Mouse (Mus musculus): ENCODE data around the gene Hist1h2bp.
"Not testable (repeated sequence)": the region's sequence is repeated elsewhere in the genome, so short reads cannot be mapped to it uniquely, and the experiment has no call there.

Gene Hist1h2bp

DNA sequence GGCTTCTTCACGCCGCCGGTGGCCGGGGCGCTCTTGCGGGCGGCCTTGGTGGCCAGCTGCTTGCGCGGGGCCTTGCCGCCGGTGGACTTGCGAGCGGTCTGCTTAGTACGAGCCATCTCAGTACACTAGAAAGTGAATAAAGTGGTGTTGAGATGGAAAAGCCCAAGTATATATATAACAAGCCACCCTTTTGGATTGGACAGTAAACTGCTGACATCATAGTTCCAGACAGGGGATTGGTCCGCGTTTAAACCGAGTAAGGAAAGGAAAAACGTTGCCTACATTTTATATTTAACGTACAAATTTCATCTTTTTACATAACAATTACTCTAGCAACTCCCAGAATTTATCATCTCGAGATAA, 4.0 kb upstream of the Hist1h2bp start, which contains the start of gene Hist1h3i:
Hist1h3i (minus strand) TSS at position 116 of the 363 bp plus-strand sequence.
- DNase-seq (ENCODE audit: low spot score in 2 of 2): peak; percentile 62 to 79

DNA sequence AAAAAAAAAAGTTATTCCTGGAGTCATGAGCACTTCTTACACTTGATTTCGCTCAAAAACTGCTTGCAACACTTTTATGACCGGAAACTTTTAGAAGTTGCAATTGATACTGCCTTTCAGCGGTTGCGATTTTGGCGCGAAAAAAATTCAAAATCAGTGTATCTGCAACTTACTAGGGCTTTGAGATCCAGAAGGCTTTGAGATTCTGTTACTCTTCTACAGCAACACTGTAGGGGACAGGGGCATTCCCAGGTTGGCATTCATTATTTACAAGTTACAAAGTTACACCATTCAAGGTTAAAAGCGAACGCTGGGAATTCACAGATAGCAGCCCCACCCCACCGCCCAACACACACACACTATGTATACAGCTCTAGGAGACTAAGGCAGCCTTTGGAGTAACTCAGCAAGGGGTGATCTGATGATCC, 3.5 kb upstream of the Hist1h2bp start:
- DNase-seq (ENCODE audit: low spot score in 2 of 2): peak; percentile 26 to 52

DNA sequence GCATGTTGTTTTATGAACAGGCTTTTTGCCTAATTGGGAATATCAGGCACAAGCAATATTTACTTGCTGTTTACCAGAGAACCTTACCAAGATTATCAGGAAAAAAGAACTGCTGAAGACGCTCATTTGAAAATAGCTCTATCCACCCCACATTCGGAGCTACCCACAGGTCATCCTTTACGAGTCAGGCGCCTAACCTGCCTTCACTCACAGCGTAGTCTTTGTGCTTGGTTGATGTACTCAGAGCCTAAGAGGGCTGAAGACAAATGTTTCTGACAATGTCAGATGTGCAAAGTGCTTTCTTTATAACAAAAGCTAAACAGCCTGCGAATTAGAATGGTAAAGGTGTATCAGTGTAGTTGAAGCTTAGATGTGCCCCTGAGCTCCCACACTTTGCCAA, 3.0 kb upstream of the Hist1h2bp start:
- DNase-seq (ENCODE audit: low spot score in 2 of 2): no peak

DNA sequence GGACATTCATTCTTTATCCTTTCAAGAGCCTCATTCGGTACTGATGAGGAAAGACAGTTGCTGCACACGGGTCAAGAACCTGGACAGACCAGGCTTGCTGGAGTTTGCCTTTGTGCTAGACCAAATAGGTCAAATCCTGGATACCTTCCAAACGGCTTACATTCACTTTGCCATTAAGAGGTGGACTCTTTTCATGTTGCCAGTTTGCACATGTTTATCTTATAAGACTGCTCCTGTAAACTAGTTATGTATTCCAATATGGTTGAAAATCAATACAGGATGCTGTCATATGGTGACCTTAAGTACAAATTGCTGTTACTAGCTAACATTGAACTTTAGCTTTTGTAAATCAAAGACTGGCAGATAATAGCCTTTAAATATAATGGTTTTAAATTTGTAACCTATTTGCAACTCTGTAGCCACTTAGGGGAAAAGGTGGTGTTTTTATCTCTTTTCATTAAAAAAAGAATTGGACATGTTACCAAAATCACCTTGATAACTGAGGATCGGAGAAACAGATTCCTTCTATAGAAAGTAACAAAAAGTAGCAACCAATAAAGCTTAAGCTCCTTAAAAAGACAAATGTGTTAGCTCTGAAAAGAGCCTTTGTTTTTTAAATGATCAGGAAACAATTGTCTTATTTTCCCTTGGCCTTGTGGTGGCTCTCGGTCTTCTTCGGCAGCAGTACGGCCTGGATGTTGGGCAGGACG, 917 bp upstream of the Hist1h2bp start:
- DNase-seq (ENCODE audit: low spot score in 2 of 2): no peak

DNA sequence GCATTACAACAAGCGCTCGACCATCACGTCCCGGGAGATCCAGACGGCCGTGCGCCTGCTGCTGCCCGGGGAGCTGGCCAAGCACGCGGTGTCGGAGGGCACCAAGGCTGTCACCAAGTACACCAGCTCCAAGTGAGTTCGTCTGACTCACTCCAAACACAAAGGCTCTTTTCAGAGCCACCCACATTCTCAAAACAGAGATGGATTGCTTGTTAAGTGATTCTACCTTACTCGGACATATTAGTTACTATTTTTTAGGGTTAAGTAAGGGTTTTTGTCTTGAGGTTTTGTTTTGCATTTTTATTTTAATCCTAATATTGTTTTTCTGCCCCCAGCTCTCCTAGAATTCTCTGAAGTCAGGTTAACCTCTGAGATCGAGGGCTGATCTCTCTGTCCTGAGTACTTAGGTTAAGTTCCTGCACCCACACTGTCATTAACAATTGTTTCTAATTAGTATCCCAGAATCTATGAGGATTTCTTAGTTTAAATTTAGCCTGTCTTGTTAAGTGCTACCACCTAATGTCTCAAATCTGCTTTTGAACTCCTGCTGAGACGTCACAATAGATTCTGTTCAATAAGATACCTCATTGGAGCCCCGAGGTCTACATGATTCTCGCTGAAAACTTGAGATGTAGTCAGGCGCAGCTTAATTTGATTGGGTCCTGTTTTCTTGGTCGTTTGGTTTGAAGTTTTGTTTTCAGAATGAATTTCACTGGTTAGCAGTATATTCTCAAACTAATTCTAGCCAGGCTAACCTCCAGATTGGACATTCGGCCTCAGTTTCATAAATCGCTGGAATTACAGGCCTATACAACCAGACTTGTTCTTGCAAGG, 716 bp downstream of the Hist1h2bp start:
- no peak for DNase-seq (ENCODE audit: low spot score in 2 of 2)

DNA sequence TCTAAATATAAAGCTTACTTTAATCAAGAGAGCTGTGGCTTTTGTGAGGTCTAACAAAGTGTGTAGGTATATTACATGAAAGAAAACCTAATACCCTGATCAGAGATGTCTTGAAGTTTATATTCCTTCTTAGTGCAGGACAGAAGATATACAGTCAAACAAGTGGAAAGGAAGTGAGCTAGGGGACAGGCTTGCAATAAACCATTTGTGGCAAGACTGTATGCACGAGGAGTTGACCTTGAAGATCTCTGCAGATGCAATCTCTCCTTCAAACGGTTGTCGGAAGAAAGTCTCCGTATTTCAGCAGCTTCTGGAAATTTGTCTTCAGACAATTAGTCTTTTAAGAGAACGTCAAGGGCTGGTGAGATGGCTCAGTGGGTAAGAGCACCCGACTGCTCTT, 2.7 kb downstream of the Hist1h2bp start:
- DNase-seq (ENCODE audit: low spot score in 2 of 2): no peak

DNA sequence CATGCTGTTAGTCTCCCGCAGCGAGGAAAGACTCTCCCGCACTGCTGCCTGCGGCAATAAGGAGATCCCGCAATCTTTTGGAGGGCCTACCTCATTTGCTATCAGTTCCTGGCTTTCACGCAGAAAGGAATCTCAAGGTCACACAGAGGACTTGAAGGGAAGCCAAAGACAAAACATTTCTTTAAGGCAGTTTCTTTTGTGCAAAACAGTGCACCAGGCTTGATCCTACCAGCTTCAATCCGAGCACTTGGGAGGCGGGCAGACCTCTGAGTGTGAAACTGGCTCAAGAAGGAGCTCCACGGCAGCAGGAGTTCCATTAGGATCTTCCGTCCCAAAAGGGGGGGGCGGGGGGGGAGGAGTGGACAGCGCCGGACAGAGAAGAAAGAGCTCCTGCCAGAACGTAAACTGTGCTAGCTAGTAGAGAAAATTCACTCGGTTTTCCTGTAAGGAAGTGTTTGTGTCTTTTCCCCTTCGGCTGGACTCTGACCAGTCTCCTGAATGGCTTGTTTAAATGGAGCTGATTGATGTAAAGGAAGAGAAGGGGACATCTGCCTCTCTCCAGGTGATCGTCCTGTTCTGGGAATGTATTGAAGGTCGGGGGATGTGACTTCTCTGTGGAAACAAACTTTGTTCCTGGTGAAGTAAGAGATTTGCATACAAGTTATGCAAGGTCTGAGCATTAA, 3.5 kb downstream of the Hist1h2bp start:
- no peak for DNase-seq (ENCODE audit: low spot score in 2 of 2)

DNA sequence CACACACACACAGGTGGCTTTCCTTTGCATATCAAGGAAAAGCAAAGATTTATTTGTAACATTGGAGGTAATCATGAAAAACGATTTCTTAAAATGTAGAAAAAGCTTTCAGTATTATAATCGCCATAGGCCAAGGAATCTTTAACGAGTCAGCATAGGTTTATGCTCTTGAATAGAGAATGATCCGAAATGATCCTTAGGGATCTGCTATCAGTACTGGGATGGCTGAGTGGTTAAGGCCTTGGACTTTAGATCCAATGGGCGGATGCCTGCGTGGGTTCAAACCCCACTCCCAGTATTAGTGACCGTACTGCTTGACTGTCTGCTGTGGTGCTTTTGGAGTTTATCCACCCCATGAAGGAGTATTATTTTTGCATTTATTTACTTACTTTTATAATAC, 8.3 kb downstream of the Hist1h2bp start:
- no peak for DNase-seq (ENCODE audit: low spot score in 2 of 2)

DNA sequence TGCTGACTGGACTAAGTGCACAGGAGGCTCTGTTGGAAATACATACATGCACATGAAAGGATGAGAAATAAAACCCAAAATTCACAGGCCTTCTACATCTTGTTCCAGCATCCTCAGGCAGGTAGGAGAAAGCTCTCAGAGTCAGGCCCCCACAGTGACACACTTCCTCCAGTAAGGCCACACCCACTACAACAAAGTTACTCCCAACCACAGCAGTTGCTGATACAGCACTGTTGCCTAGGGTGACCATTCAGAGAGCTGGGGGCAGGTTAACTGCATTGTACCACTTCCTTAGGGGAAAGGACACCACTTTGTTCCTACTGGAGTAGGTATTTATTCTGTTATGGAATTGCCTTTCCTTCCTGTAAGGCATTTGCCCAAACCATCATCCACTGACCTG, 9.9 kb downstream of the Hist1h2bp start:
- not testable (repeated sequence) for DNase-seq (ENCODE audit: low spot score in 2 of 2)

DNA sequence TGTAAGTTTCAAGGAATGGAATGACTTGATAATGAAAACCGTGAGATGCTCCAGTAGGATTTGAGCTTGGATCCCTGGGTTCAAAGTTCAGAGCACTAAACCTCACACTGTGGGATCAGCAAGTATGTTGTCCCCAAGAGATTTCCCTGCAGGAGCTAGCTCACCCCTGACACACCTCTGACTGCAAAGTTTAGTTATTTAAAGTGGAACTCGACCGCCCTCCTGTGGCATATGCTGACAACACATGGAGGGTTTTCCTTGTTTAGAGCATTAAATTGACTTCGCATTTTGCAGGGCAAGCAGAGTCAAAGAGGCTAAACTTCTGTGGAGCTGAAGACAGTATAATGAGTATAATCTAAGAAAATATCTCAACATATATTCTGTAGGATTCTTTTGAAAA, 15.8 kb downstream of the Hist1h2bp start:
- DNase-seq (ENCODE audit: low spot score in 2 of 2): not testable (repeated sequence)

DNA sequence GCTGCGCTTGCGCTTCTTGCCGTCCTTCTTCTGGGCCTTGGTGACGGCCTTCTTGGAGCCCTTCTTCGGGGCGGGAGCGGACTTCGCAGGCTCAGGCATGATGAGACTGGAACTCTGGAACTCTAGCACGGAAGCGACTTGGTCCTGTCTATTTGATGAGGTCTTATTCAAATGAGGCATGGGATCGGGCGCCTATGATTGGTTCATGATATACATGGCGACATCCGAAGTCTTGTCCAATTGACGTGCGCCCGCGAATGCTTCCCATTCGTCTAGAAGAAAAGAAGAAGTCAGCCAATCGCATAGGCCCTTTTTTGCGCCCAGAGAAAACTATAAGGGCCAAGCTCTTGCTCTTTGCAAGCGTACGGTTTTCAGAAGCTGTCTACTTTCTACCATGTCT, 22.8 kb downstream of the Hist1h2bp start, which contains the start of the genes Hist1h2bq and Hist1h2ao:
Hist1h2bq (minus strand) TSS at position 125 of the 400 bp plus-strand sequence.
Hist1h2ao (plus strand) TSS at position 393 of the 400 bp plus-strand sequence.
- DNase-seq (ENCODE audit: low spot score in 2 of 2): not testable (repeated sequence)

DNA sequence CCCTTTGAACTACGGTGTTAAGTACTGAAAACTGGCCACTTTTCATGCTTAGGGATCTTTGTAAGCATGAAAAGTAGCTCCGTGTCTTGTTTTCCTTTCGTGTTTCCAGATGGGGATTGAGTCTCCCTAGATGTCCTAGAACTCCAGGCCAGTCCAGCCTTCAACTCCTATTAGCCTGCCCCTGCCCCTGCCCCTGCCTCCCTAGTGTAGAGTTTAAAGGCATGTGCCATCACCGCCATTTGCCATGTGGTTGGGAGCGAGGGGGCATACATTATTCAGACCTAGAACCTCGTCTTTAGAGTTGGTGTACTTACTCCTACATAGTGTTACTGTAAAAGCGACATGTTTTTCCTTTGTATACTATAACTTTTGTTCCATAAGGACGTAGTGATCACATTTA, 23.8 kb downstream of the Hist1h2bp start:
- not testable (repeated sequence) for DNase-seq (ENCODE audit: low spot score in 2 of 2)

DNA sequence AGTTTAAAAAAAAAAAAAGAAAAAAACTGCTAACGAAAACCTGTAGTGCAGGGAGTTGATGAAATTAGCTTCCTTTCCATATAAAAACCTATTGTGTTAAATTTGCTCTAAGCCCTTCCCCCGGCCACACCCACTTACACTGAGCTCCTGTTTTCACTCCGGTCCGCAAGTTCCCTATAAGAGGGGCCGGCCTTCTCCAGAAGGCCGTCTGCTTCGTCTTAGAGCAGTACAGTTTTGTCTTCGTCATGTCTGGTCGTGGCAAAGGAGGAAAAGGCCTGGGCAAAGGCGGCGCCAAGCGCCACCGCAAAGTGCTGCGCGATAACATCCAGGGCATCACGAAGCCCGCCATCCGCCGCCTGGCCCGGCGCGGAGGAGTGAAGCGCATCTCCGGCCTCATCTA, 24.3 kb downstream of the Hist1h2bp start, which contains the start of gene Hist1h4m:
Hist1h4m (plus strand) TSS at position 208 of the 400 bp plus-strand sequence.
- peak; percentile 53 to 60 for DNase-seq (ENCODE audit: low spot score in 2 of 2)

DNA sequence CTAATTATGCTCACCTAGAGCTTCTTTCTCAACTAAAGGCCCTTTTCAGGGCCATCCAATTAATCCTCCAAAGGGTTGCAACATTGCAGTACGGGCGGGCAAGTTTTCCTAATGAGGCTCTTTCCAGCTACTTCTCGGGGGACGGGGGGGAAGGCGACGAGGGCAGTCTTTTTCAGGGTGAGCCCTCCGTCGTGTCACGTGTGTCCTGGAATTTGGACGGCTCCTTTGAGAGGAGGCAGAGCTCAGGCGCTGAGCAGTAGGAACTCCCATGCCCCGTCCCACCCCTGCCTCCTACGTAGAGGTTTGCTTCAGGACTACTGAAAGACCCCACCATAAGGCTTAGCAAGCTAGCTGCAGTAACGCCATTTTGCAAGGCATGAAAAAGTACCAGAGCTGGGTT, 24.8 kb downstream of the Hist1h2bp start:
- DNase-seq (ENCODE audit: low spot score in 2 of 2): not testable (repeated sequence)

DNA sequence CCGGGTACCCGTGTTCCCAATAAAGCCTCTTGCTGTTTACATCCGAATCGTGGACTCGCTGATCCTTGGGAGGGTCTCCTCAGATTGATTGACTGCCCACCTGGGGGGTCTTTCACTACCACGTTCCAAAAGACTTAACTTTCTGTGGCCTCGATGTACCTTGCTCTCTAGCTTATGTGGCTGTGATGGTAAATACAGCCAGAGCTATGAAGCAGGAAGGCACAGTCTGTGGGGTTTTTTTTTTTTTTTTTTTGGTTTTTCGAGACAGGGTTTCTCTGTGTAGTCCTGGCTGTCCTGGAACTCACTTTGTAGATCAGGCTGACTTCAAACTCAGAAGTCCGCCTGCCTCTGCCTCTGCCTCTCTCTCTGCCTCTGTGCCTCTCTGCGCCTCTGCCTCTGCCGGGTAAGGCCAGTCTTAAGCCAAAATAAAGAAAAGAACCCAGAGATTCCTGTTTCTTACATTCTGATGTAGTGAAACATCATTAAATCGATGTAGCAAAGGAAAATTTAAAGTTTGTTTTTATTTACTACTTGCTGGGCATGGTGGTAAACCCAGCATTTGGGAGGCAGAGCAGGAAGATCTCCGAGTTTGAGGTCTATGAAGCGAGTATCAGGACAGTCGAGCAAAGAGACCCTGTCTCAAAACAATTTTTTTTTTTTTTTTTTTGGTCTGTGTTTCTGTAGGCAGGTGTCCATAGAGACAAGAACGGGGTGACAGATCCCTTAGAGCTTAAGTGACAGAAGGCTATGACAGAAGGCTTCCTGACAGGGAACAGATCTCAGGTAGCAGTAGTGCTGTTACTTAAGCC, 33.0 kb downstream of the Hist1h2bp start:
- DNase-seq (ENCODE audit: low spot score in 2 of 2): not testable (repeated sequence)

DNA sequence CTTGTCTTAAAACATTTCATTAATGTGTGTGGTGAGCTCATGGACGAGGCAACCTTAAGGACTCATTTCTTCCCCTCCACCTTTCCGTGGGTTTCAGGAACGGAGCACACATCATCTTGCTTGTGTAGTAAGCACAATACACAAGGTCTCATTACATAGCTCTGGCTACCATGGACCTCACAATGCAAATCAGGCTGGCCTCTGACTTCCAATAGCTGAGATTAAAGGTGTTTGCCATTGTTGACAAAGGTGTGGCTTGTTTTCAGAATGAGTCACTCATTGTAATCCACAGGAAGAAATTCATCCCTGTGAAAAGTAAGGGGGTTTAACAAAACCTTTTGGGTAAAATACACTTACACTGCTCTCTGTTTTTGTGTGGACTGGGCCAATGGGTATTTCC, 41.2 kb downstream of the Hist1h2bp start:
- no peak for DNase-seq (ENCODE audit: low spot score in 2 of 2)

DNA sequence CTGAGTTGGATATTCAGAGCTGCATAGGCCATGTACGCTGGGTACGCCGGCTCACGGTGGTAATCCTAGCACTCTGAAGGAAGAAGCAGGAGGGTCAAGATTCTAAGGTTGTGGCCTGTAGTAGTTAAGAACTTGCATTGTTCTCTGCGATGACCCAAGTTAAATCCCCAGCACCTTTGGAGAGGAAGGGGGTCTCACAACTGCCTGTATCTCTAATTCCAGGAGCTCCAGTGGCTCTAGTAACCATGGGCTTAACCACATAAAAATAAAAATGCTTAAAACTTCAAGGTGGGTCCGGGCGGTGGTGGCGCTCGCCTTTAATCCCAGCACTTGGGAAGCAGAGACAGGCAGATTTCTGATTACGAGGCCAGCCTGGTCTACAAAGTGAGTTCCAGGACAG, 43.1 kb downstream of the Hist1h2bp start:
- no peak for DNase-seq (ENCODE audit: low spot score in 2 of 2)

DNA sequence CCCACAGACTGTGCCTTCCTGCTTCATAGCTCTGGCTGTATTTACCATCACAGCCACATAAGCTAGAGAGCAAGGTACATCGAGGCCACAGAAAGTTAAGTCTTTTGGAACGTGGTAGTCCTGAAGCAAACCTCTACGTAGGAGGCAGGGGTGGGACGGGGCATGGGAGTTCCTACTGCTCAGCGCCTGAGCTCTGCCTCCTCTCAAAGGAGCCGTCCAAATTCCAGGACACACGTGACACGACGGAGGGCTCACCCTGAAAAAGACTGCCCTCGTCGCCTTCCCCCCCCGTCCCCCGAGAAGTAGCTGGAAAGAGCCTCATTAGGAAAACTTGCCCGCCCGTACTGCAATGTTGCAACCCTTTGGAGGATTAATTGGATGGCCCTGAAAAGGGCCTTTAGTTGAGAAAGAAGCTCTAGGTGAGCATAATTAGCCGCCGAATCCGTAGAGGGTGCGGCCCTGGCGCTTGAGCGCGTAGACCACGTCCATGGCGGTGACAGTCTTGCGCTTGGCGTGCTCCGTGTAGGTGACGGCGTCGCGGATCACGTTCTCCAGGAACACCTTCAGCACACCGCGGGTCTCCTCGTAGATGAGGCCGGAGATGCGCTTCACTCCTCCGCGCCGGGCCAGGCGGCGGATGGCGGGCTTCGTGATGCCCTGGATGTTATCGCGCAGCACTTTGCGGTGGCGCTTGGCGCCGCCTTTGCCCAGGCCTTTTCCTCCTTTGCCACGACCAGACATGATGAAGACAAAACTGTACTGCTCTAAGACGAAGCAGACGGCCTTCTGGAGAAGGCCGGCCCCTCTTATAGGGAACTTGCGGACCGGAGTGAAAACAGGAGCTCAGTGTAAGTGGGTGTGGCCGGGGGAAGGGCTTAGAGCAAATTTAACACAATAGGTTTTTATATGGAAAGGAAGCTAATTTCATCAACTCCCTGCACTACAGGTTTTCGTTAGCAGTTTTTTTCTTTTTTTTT, 44.4 kb downstream of the Hist1h2bp start, which contains the start of gene Hist1h4n:
Hist1h4n (minus strand) TSS at position 779 of the 977 bp plus-strand sequence.
- DNase-seq (ENCODE audit: low spot score in 2 of 2): peak; percentile 39 to 42

DNA sequence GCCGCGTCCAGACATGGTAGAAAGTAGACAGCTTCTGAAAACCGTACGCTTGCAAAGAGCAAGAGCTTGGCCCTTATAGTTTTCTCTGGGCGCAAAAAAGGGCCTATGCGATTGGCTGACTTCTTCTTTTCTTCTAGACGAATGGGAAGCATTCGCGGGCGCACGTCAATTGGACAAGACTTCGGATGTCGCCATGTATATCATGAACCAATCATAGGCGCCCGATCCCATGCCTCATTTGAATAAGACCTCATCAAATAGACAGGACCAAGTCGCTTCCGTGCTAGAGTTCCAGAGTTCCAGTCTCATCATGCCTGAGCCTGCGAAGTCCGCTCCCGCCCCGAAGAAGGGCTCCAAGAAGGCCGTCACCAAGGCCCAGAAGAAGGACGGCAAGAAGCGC, 46.2 kb downstream of the Hist1h2bp start, which contains the start of the genes Hist1h2ap and Hist1h2br:
Hist1h2ap (minus strand) TSS at position 47 of the 400 bp plus-strand sequence.
Hist1h2br (plus strand) TSS at position 283 of the 400 bp plus-strand sequence.
- not testable (repeated sequence) for DNase-seq (ENCODE audit: low spot score in 2 of 2)
